Mouse (Mus musculus) heart, adult 8-10 months (tissue): ENCODE data around the gene Polrmt. TPM values are rescaled to one million over a fixed set of nuclear protein-coding genes. Genes with fewer than 3 reads are reported as not detected.

Experiments
- DNase-seq: peaks from one replicate; pipeline ENCODE4 v3.0.0; 2022; ENCODE audit warnings: low spot score
- total RNA-seq, 4 experiments: library from RNA; stranded (reverse); gene quantifications; 2 replicates each; pipeline ENCODE4 v1.2.4; 2022

Gene Polrmt
- total RNA-seq, 4 experiments from 2014 or later = 41.1 to 54.7 (median 47.0) TPM

- no peak for DNase-seq
Observed at GRCm38 (mm10) chr10:79688720-79689119, 57.7 kb downstream of the Polrmt start, which contains the start of gene Gzmm. Gene Gzmm (plus strand): TSS chr10:79689020.

GRCm38 (mm10) chr10:79687513-79687912 lies 58.9 kb downstream of the Polrmt start:
- DNase-seq = no peak

DNA sequence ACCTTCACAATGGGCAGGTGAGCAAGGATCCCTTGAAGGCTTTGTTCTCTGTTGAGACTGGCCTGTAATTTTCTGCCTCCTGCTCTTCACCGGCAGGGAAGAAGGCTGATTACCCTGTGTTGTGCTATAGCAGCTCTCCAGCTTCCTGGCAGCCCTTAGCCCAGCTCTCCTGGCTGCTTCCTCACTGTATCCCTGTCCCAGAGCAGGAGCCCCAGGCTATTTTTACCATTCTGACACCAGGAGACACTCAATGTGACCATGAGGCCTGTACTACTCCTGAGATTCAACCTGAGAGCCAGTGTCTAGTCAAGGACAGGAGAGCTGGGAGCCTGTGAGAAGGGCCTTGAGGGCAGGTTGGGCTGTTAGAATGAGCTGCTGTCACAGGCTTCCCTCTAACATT lies 59.7 kb downstream of the Polrmt start:
- peak; percentile 62 for DNase-seq

DNA sequence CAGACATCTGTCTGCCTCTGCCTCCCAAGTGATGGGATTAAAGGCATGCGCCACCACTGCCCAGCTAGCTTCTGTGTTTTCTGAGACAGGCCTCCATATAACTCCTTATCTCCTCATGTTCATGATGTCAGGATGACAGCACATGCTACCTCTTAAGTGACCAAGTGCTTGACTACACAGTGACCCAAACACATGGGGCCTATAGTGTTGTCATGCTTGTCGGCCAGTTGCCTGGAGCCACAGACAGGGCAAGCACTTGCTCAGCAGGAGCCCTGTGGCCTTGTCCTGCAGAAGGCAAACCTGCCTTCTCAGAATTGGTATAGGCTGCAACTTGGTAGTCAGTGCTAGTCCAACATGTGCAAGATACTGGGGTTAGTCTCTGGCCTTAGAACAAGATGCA lies 60.2 kb downstream of the Polrmt start:
- DNase-seq = no peak

Other genes with a start within 250 kb of the Polrmt start
- gene Plpp2, start 212.8 kb downstream of the Polrmt start, total RNA-seq = 1 to 10 TPM; 3.1 to 7.1 (median 4.8) TPM
- 10 to 100 TPM; 10.6 to 17.6 (median 15.3) TPM for gene Mier2, start 191.4 kb downstream of the Polrmt start, total RNA-seq
- gene Theg, start 159.2 kb downstream of the Polrmt start, total RNA-seq = not detected
- gene C2cd4c, start 132.6 kb downstream of the Polrmt start, total RNA-seq = under 1 TPM in 1 of 4 experiments, not detected in 3; 0.16 TPM
- gene Shc2, start 108.7 kb downstream of the Polrmt start, total RNA-seq = 1 to 10 TPM; 1.2 to 2.0 (median 1.2) TPM
- gene Odf3l2, start 100.8 kb downstream of the Polrmt start, total RNA-seq = not detected
- gene Madcam1, start 82.0 kb downstream of the Polrmt start, total RNA-seq = not detected
- gene Tpgs1, start 77.2 kb downstream of the Polrmt start, total RNA-seq = 10 to 100 TPM; 14.5 to 20.0 (median 16.9) TPM
- 100 to 1,000 TPM; 201 to 230 (median 213) TPM for gene Cdc34, start 64.4 kb downstream of the Polrmt start, total RNA-seq
- 1 to 10 TPM; 7.6 to 9.0 (median 8.3) TPM for gene Gzmm, start 57.6 kb downstream of the Polrmt start, total RNA-seq
- gene Bsg, start 42.1 kb downstream of the Polrmt start, total RNA-seq = 1,000 to 10,000 TPM; 1,424 to 1,552 (median 1,533) TPM
- 10 to 100 TPM; 13.7 to 16.7 (median 15.1) TPM for gene Hcn2, start 29.9 kb downstream of the Polrmt start, total RNA-seq
- gene Fgf22, start 8.5 kb upstream of the Polrmt start, total RNA-seq = not detected
- gene Rnf126, start 20.4 kb upstream of the Polrmt start, total RNA-seq = 10 to 100 TPM; 20.2 to 23.2 (median 21.5) TPM
- 1 to 10 TPM; 2.9 to 5.8 (median 3.6) TPM for gene Fstl3, start 30.7 kb upstream of the Polrmt start, total RNA-seq
- not detected for gene Prss57, start 44.4 kb upstream of the Polrmt start, total RNA-seq
- 10 to 100 TPM; 37.8 to 53.8 (median 51.7) TPM for gene Palm, start 47.0 kb upstream of the Polrmt start, total RNA-seq
- gene Misp, start 74.4 kb upstream of the Polrmt start, total RNA-seq = under 1 TPM in 3 of 4 experiments, not detected in 1; 0.31 to 0.75 (median 0.60) TPM
- 10 to 100 TPM; 45.4 to 57.7 (median 49.9) TPM for gene Ptbp1, start 107.8 kb upstream of the Polrmt start, total RNA-seq
- gene Prtn3, start 127.9 kb upstream of the Polrmt start, total RNA-seq = 1 to 10 TPM in 1 of 4 experiments, not detected in 3; 2.4 TPM
- gene Plppr3, start 128.1 kb upstream of the Polrmt start, total RNA-seq = under 1 TPM in 3 of 4 experiments, not detected in 1; 0.19 to 0.41 (median 0.29) TPM
- gene Elane, start 139.7 kb upstream of the Polrmt start, total RNA-seq = under 1 TPM in 1 of 4 experiments, not detected in 3; 0.57 TPM
- 10 to 100 TPM; 12.7 to 46.8 (median 17.8) TPM for gene Cfd, start 144.3 kb upstream of the Polrmt start, total RNA-seq
- gene Med16, start 162.3 kb upstream of the Polrmt start, total RNA-seq = 10 to 100 TPM; 48.5 to 65.2 (median 53.3) TPM
- gene Gm26602, start 164.3 kb upstream of the Polrmt start, total RNA-seq = not detected
- under 1 TPM; 0.28 to 0.62 (median 0.32) TPM for gene Kiss1r, start 170.4 kb upstream of the Polrmt start, total RNA-seq
- 10 to 100 TPM; 75.2 to 85.9 (median 81.0) TPM for gene R3hdm4, start 174.6 kb upstream of the Polrmt start, total RNA-seq
- gene Arid3a, start 180.5 kb upstream of the Polrmt start, total RNA-seq = 1 to 10 TPM; 1.2 to 1.7 (median 1.3) TPM
- 10 to 100 TPM; 28.4 to 36.2 (median 29.6) TPM for gene Wdr18, start 213.6 kb upstream of the Polrmt start, total RNA-seq
- gene Grin3b, start 224.1 kb upstream of the Polrmt start, total RNA-seq = under 1 TPM; 0.37 to 0.85 (median 0.63) TPM
- 100 to 1,000 TPM; 116 to 120 (median 117) TPM for gene Tmem259, start 237.7 kb upstream of the Polrmt start, total RNA-seq
- 10 to 100 TPM; 27.1 to 35.7 (median 33.3) TPM for gene Cnn2, start 242.0 kb upstream of the Polrmt start, total RNA-seq
- gene Abca7, start 249.9 kb upstream of the Polrmt start, total RNA-seq = 1 to 10 TPM; 7.5 to 8.5 (median 8.0) TPM